Mouse (Mus musculus): ENCODE measurements around the gene Cntnap2.

DNA sequence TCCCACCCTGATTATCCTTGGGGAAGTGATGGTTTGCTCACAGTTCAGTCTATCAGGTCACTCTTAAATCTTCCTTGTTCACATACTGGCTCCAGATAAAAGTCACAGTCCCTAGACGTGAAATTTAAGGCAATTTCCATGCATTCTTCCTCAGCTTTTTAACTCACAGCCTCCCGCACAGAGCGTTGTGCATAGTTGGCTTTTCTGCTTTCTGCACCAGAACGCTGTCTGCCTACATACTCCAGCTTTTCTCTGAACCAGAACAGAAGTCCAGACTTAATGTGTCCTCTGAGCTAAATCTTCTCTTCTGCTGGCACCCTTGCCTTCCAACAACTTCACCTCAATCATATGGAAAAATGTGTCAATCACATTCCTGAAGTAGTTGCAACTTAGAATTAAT is 1616.5 kb downstream of the Cntnap2 start:
- TF ChIP-seq POLR2A (IDR thresholded peaks at IDR 0.05; ENCODE audit: insufficient read depth, low read depth, low read length) (no peak), CTCF (IDR thresholded peaks at IDR 0.05) (no peak), EP300 (IDR thresholded peaks at IDR 0.05; ENCODE audit: insufficient read depth, low read depth, low read length) (no peak)

Data from heart, adult 2 months (tissue).